Mouse (Mus musculus) adrenal gland, postnatal 0 days (tissue): ENCODE measurements around the gene Gm10974. TPM values are rescaled to one million over a fixed set of nuclear protein-coding genes. Genes with fewer than 3 reads are reported as not detected.

Experiments used
- microRNA-seq: library from miRNA; unstranded; fragments of <30 nt; microRNA quantifications from one replicate; pipeline ENCODE4, GENCODE M21; 2016; ENCODE audit warnings: borderline replicate concordance; ENCODE audit not compliant: insufficient number of aligned reads
- polyA plus RNA-seq: library from polyadenylated mRNA; unstranded; fragments of >200 nt; fragmentation: Nextera tagmentation; extraction: Ambion mirVana; gene quantifications from 2 replicates; pipeline ENCODE4 v1.2.1, GENCODE M21; 2015

Gm10974 gene
- polyA plus RNA-seq, result not detected in 2 replicates

GRCm38 (mm10) chr7:66365904-66366303 is at the start of gene Gm10974:
Gm10974 (plus strand) TSS chr7:66365905.

DNA sequence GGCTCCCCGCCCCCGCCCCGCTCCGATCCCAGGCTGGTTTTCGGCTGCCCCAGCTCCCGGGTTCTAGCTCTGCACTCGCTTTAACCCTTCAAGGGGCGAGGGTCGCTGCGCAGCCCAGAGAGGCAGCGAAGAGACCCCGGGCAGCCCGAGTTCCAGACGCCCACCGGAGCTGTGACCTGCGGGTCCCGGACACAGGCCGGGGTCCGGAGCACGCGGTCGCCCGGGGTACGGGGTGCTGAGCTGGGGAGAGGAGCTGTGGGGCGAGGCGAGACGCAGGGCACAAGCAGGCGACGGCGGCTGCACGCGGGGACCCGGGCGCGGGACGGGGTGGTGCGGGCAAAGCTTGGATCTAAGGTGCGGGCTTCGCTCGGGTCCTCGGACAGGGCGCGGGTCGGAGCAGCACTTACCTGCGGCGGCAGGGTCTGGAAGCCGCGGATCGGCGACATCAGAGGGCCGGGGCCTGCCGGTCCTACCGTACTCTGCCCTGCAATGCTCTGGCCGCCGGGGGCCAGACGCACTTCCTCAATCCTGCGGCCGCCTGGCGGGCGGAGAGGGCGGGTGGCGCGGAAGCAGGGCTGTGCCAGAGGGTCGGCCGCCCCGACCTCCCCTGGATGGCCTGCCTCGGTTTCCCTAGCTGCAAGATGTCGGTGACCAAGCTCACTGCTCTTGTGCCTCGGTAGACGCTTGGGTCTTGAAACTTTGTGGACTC is 22.3 kb downstream of the Gm10974 start, which contains the start of gene Lrrk1:
TSS of gene Lrrk1 (minus strand) at position 538 of the 709 bp plus-strand sequence.

DNA sequence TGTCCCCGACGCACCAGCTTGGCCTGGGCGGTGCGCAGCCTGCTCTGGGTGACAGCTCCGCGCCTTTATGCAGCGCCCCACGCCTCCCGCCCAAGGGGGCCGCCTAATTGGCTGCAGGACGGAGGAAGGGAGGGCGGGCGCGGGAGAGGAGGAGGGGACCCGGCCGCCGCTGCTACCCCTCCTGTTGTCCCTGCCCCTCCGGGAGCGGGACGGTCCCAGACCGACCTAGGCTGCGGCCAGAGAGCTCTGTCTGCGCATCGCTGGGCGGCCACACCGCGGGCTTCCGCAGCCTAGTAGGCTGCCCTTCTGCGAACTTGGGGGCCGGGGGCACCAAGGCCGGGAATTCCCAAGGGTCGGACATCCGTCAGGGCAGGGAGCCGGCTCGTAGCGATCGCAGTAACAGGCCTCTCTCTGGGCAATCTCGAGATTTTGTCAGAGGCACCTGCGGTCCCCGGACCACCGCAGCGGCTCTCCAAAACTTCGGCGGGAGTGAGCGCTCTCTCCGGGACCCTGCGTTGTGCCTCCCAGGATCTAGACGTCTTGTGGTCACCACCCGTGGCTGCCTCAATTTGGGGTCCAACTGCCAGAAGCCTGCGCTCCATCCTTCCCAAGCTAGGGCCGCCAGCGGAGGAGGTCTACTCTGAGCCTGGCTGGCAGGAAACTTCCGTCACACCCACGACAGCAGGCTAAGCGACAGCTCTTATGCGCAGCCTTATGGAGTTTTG is 61.9 kb downstream of the Gm10974 start, which contains the start of gene Aldh1a3:
TSS of gene Aldh1a3 (minus strand) at position 81 of the 725 bp plus-strand sequence.

Small RNA genes lying within 50 kb of the gene (microRNA-seq; reads per million reads assigned to microRNA genes)
- not detected for gene Mir7057

Other genes starting within 250 kb of the Gm10974 start
- gene Lrrk1, start 22.4 kb downstream of the Gm10974 start, polyA plus RNA-seq, result 5.1 and 10.3 TPM in 2 replicates
- gene Aldh1a3, start 61.6 kb downstream of the Gm10974 start, polyA plus RNA-seq, result 13.6 and 24.5 TPM in 2 replicates